Mouse (Mus musculus): ENCODE results near the gene Gc. TPM values are rescaled to one million over a fixed set of nuclear protein-coding genes. Genes with fewer than 3 reads are reported as not detected.

Gc gene
- total and polyA plus RNA-seq, 3 experiments, result not detected

- no peak for TF ChIP-seq JUN (IDR thresholded peaks at IDR 0.05; ENCODE audit: insufficient read depth, low read depth, low read length)
- Histone ChIP-seq H3K4me3 (replicated peaks in 1 of 3; ENCODE audit: low read depth in 2 of 3, low read length in 2 of 3, poor library complexity in 1 of 3) (no peak overlapping the region), H3K27me3 (replicated peaks) (no peaks in the 10 kb centered on the region), H3K36me3 (replicated peaks in 1 of 2; ENCODE audit: control insufficient read depth in 1 of 2, insufficient read depth in 1 of 2, low read length in 1 of 2) (no peaks in the 10 kb centered on the region), H3K4me2 (ENCODE audit: insufficient read depth, low read depth, poor library complexity, severe bottlenecking) (no peak overlapping the region), H3K4me1 (ENCODE audit: control insufficient read depth in 1 of 2, insufficient read depth in 2 of 2) (no peaks in the 10 kb centered on the region), H3K79me2 (replicated peaks; ENCODE audit: control insufficient read depth, extremely low read depth, insufficient read depth, poor library complexity, severe bottlenecking) (no peaks in the 10 kb centered on the region), H3K27ac (ENCODE audit: insufficient read depth, low read depth) (no peak overlapping the region), H3K9ac (ENCODE audit: insufficient read depth, low read depth) (no peak overlapping the region), H3K9me3 (replicated peaks; ENCODE audit: low read length) (no peaks in the 10 kb centered on the region)
- dilution Hi-C loops (cut with MboI; ENCODE audit: extremely low pct_ligation_motif_present, extremely low pct_unique_long_range_greater_than_20kb, low sequenced_read_pairs), result no loop called here
- no peak for DNase-seq (ENCODE audit: extremely low read depth)
- in situ Hi-C loops (cut with MboI; ENCODE audit: low pct_ligation_motif_present, low pct_unique_long_range_greater_than_20kb, low sequenced_read_pairs), result no loop called here
Observed at GRCm38 (mm10) chr5:89450798-89451197, 6.9 kb downstream of the Gc start.

- Histone ChIP-seq H3K4me3 (replicated peaks in 1 of 3; ENCODE audit: low read depth in 2 of 3, low read length in 2 of 3, poor library complexity in 1 of 3) (no peak overlapping the region), H3K27me3 (replicated peaks) (no peaks in the 10 kb centered on the region), H3K79me2 (replicated peaks; ENCODE audit: control insufficient read depth, extremely low read depth, insufficient read depth, poor library complexity, severe bottlenecking) (no peaks in the 10 kb centered on the region), H3K9ac (ENCODE audit: insufficient read depth, low read depth) (no peak overlapping the region), H3K4me2 (ENCODE audit: insufficient read depth, low read depth, poor library complexity, severe bottlenecking) (no peak overlapping the region), H3K27ac (ENCODE audit: insufficient read depth, low read depth) (no peak overlapping the region), H3K36me3 (replicated peaks in 1 of 2; ENCODE audit: control insufficient read depth in 1 of 2, insufficient read depth in 1 of 2, low read length in 1 of 2) (no peaks in the 10 kb centered on the region), H3K4me1 (ENCODE audit: control insufficient read depth in 1 of 2, insufficient read depth in 2 of 2) (no peaks in the 10 kb centered on the region), H3K9me3 (replicated peaks; ENCODE audit: low read length) (no peaks in the 10 kb centered on the region)
- in situ Hi-C loops (cut with MboI; ENCODE audit: low pct_ligation_motif_present, low pct_unique_long_range_greater_than_20kb, low sequenced_read_pairs) (no loop called here), dilution Hi-C loops (cut with MboI; ENCODE audit: extremely low pct_ligation_motif_present, extremely low pct_unique_long_range_greater_than_20kb, low sequenced_read_pairs) (no loop called here)
- TF ChIP-seq TCF12 (IDR thresholded peaks at IDR 0.05; ENCODE audit: low read depth, low read length) (no peak), PAX5 (IDR thresholded peaks at IDR 0.05; ENCODE audit: low read length) (no peak), SMC3 (IDR thresholded peaks at IDR 0.05; ENCODE audit: low read depth, low read length) (no peak), CHD2 (IDR thresholded peaks at IDR 0.05; ENCODE audit: low read length) (no peak), E2F4 (IDR thresholded peaks at IDR 0.05; ENCODE audit: insufficient replicate concordance, low read depth, low read length) (no peak), MAFK (IDR thresholded peaks at IDR 0.05; ENCODE audit: insufficient replicate concordance, low read length) (no peak), MAX (IDR thresholded peaks at IDR 0.05; ENCODE audit: low read length) (no peak), NELFE (IDR thresholded peaks at IDR 0.05; ENCODE audit: low read depth, low read length) (no peak), NRF1 (IDR thresholded peaks at IDR 0.05; ENCODE audit: low read depth, low read length) (no peak), ZC3H11A (IDR thresholded peaks at IDR 0.05; ENCODE audit: low read depth, low read length) (no peak), JUN (IDR thresholded peaks at IDR 0.05; ENCODE audit: insufficient read depth, low read depth, low read length) (no peak), MAZ (IDR thresholded peaks at IDR 0.05; ENCODE audit: low read depth, low read length) (no peak), USF2 (conservative IDR thresholded peaks at IDR 0.05; ENCODE audit: low read depth, low read length) (no peak), MYC (IDR thresholded peaks at IDR 0.05; ENCODE audit: low read depth, low read length) (no peak)
- DNase-seq (ENCODE audit: extremely low read depth), result no peak
Observed at GRCm38 (mm10) chr5:89449325-89449724, 8.4 kb downstream of the Gc start.

- Histone ChIP-seq H3K36me3 (replicated peaks in 1 of 2; ENCODE audit: control insufficient read depth in 1 of 2, insufficient read depth in 1 of 2, low read length in 1 of 2) (no peaks in the 10 kb centered on the region), H3K79me2 (replicated peaks; ENCODE audit: control insufficient read depth, extremely low read depth, insufficient read depth, poor library complexity, severe bottlenecking) (no peaks in the 10 kb centered on the region), H3K27me3 (replicated peaks) (no peaks in the 10 kb centered on the region), H3K9me3 (replicated peaks; ENCODE audit: low read length) (no peaks in the 10 kb centered on the region), H3K9ac (ENCODE audit: insufficient read depth, low read depth) (no peak overlapping the region), H3K4me1 (ENCODE audit: control insufficient read depth in 1 of 2, insufficient read depth in 2 of 2) (peaks cover 0 to 6% of the 10 kb centered on the region in 2 experiments; a peak in 2 of 4 replicates), H3K4me3 (replicated peaks in 1 of 3; ENCODE audit: low read depth in 2 of 3, low read length in 2 of 3, poor library complexity in 1 of 3) (no peak overlapping the region), H3K4me2 (ENCODE audit: insufficient read depth, low read depth, poor library complexity, severe bottlenecking) (no peak overlapping the region), H3K27ac (ENCODE audit: insufficient read depth, low read depth) (no peak overlapping the region)
- dilution Hi-C loops (cut with MboI; ENCODE audit: extremely low pct_ligation_motif_present, extremely low pct_unique_long_range_greater_than_20kb, low sequenced_read_pairs) (no loop called here), in situ Hi-C loops (cut with MboI; ENCODE audit: low pct_ligation_motif_present, low pct_unique_long_range_greater_than_20kb, low sequenced_read_pairs) (no loop called here)
- TF ChIP-seq MAX (IDR thresholded peaks at IDR 0.05; ENCODE audit: low read length) (no peak), RAD21 (IDR thresholded peaks at IDR 0.05; ENCODE audit: low read depth, low read length) (no peak), USF1 (IDR thresholded peaks at IDR 0.05; ENCODE audit: low read depth, low read length) (no peak), MXI1 (IDR thresholded peaks at IDR 0.05; ENCODE audit: low read depth, low read length) (no peak), KAT2A (IDR thresholded peaks at IDR 0.05; ENCODE audit: insufficient replicate concordance, low read length) (no peak), TBP (conservative IDR thresholded peaks at IDR 0.05; ENCODE audit: low read depth, low read length) (no peak), JUN (IDR thresholded peaks at IDR 0.05; ENCODE audit: insufficient read depth, low read depth, low read length) (no peak), IRF4 (IDR thresholded peaks at IDR 0.05; ENCODE audit: low read depth, low read length) (no peak), JUND (conservative IDR thresholded peaks at IDR 0.05; ENCODE audit: low read depth, low read length) (no peak), MAZ (IDR thresholded peaks at IDR 0.05; ENCODE audit: low read depth, low read length) (no peak), CHD1 (IDR thresholded peaks at IDR 0.05; ENCODE audit: low read depth, low read length) (no peak)
- no peak for DNase-seq (ENCODE audit: extremely low read depth)
Observed at GRCm38 (mm10) chr5:89447978-89448377, 9.7 kb downstream of the Gc start.
